Mouse (Mus musculus) hindbrain, embryonic 13.5 days (tissue): ENCODE measurements at regions not wholly inside any gene's neighbourhood (a gene's known extent, or its start where the extent isn't known, plus 50 kb on each side); places are given as distances from the start of the nearest gene placed in this dataset.
A peak's percentile ranks its signal among the peaks of the same experiment; 100 is the strongest.

Experiments
- ATAC-seq: fragments of 200-750 bp; cut with Nextera tagmentation; 2 replicates; pipeline ENCODE4 v1.8.0; 2017; ENCODE audit warnings: moderate TSS enrichment; ENCODE audit not compliant: low FRiP score
- H3K27ac ChIP-seq: fragments of 300-500 bp; sonication (generic); 2 replicates; pipeline ENCODE4 v1.5.1; 2015; ENCODE audit warnings: inconsistent platforms, mild to moderate bottlenecking, moderate library complexity
- H3K27me3 ChIP-seq: fragments of 300-500 bp; sonication (generic); 2 replicates; pipeline ENCODE4 v1.6.1; 2015; ENCODE audit warnings: mild to moderate bottlenecking, inconsistent platforms
- H3K36me3 ChIP-seq: fragments of 300-500 bp; sonication (generic); 2 replicates; pipeline ENCODE4 v1.6.1; 2015; ENCODE audit warnings: mild to moderate bottlenecking, inconsistent platforms
- H3K4me1 ChIP-seq: fragments of 300-500 bp; sonication (generic); replicated peaks from 2 replicates; pipeline ENCODE4 v1.6.1; 2015; ENCODE audit warnings: inconsistent platforms
- H3K4me2 ChIP-seq: fragments of 300-500 bp; sonication (generic); 2 replicates; pipeline ENCODE4 v1.6.1; 2015; ENCODE audit warnings: inconsistent platforms, mild to moderate bottlenecking, moderate library complexity
- H3K4me3 ChIP-seq: fragments of 300-500 bp; sonication (generic); 2 replicates; pipeline ENCODE4 v1.5.1; 2015; ENCODE audit warnings: mild to moderate bottlenecking, inconsistent platforms
- H3K9ac ChIP-seq: fragments of 300-500 bp; sonication (generic); 2 replicates; pipeline ENCODE4 v1.6.1; 2015; ENCODE audit warnings: mild to moderate bottlenecking, inconsistent platforms
- H3K9me3 ChIP-seq: fragments of 300-500 bp; sonication (generic); 2 replicates; pipeline ENCODE4 v1.6.1; 2016; ENCODE audit warnings: inconsistent platforms
- WGBS: fragments of 180-500 bp; shearing (Covaris S2); methylation state at CpG from one replicate; pipeline ENCODE4 v1.1.7; 2015; 5-methylcytosine and 5-hydroxymethylcytosine counted together

- ATAC-seq: peak; percentile 72
- H3K4me1 ChIP-seq: 0 out of 2 replicates have a peak, but pooled peaks cover 2% of the 10 kb centered on the region
- no peak overlapping the region for H3K4me3 ChIP-seq
- 51% methylated on average over 3 of the region's 3 CpGs for WGBS
- H3K4me2 ChIP-seq: no peak overlapping the region
- no peaks in the 10 kb centered on the region for H3K36me3 ChIP-seq
- no peak overlapping the region for H3K27ac ChIP-seq
- no peaks in the 10 kb centered on the region for H3K9me3 ChIP-seq
- no peak overlapping the region for H3K9ac ChIP-seq
- no peaks in the 10 kb centered on the region for H3K27me3 ChIP-seq
Observed at GRCm38 (mm10) chr5:46787079-46787478, 929.7 kb upstream of the Lcorl start.

DNA sequence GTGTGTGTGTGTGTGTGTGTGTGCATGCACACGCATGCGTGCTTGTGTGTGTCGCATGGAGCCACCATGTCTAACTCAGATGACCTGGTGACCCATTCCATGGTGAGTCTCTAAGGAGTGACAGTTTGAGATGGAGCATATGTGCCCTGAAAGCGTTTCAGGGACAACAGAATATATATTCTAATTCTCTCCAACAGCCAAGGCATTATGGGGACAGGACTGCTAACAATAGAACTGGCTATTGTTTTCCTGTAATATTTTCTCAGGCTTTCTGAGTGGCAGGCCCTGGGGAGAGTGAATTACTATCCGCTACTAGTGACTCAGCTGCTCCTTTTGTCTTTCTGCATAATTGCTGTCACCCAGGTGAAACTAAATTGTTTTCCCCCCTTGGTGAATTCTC, 898.7 kb upstream of the Lcorl start:
- Histone ChIP-seq H3K36me3 (no peaks in the 10 kb centered on the region), H3K4me1 (peaks cover 10% of the 10 kb centered on the region), H3K4me3 (no peak overlapping the region), H3K27me3 (no peaks in the 10 kb centered on the region), H3K27ac (no peak overlapping the region; the same call in 1 of the 2 replicates), H3K4me2 (no peak overlapping the region), H3K9me3 (no peaks in the 10 kb centered on the region), H3K9ac (no peak overlapping the region)
- peak; percentile 71 for ATAC-seq
- 16% methylated on average over 5 of the region's 5 CpGs for WGBS

- H3K9me3 ChIP-seq: no peaks in the 10 kb centered on the region
- H3K36me3 ChIP-seq: no peaks in the 10 kb centered on the region
- no peak overlapping the region for H3K4me3 ChIP-seq
- H3K9ac ChIP-seq: no peak overlapping the region
- H3K27me3 ChIP-seq: no peaks in the 10 kb centered on the region
- H3K27ac ChIP-seq: no peak overlapping the region
- peaks cover 4% of the 10 kb centered on the region for H3K4me1 ChIP-seq
- H3K4me2 ChIP-seq: no peak overlapping the region
- WGBS: 84% methylated on average over 2 of the region's 2 CpGs
- no peak for ATAC-seq
Observed at GRCm38 (mm10) chr5:46740034-46740582, 882.7 kb upstream of the Lcorl start.

DNA sequence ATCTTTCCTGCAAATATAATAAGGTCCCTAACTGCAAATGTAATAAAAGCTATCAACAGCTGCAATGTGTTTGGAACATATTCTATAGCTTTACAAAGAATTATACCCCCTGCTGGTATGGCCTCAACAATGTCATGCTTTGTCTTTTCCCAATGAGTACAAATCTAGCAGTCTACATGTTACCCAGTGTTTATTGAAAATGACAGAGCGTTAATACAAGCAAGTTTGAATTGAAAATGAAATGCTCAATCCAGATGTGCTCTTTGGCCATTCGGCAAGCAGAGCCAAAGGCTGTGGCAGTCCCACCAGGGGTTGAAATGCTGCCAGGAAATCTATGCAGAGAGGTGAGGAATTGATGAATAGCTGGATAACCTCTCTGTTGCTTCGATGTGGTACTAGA, 875.1 kb upstream of the Lcorl start:
- H3K4me1 ChIP-seq: 0 out of 2 replicates have a peak, but pooled peaks cover 3% of the 10 kb centered on the region
- no peak overlapping the region for H3K9ac ChIP-seq
- no peaks in the 10 kb centered on the region for H3K36me3 ChIP-seq
- no peak overlapping the region for H3K27ac ChIP-seq
- H3K4me3 ChIP-seq: no peak overlapping the region
- no peaks in the 10 kb centered on the region for H3K9me3 ChIP-seq
- H3K27me3 ChIP-seq: no peaks in the 10 kb centered on the region
- no peak overlapping the region for H3K4me2 ChIP-seq
- 79% methylated on average over 3 of the region's 3 CpGs for WGBS
- ATAC-seq: no peak

DNA sequence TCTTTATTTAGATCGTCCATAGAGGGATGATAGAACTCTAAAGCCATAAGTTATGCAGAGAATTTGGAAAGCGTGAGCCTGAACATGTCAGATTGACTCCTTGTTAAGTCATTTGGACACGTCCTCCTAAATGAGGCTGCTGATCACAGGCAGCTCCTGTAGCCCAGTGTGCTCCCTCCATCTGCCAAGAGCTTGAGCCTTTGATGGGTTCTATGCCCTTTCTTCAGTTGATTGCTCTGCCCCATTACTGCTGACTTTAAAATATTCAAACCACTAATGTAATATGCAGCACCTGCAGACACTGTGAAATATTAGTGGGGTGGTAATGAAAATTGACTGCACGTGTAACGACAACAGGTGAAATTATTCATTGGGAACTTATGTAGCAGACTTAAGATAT, 874.6 kb upstream of the Lcorl start:
- no peak for ATAC-seq
- H3K27ac ChIP-seq: no peak overlapping the region
- H3K9ac ChIP-seq: no peak overlapping the region
- H3K4me1 ChIP-seq: 0 out of 2 replicates have a peak, but pooled peaks cover 3% of the 10 kb centered on the region
- H3K4me3 ChIP-seq: no peak overlapping the region
- no peaks in the 10 kb centered on the region for H3K27me3 ChIP-seq
- 76% methylated on average over 5 of the region's 5 CpGs for WGBS
- no peaks in the 10 kb centered on the region for H3K9me3 ChIP-seq
- no peaks in the 10 kb centered on the region for H3K36me3 ChIP-seq
- H3K4me2 ChIP-seq: no peak overlapping the region

- ATAC-seq: 0 out of 2 replicates have a peak, but pooled peaks have one; percentile 21
- no peaks in the 10 kb centered on the region for H3K27me3 ChIP-seq
- 62% methylated on average over 3 of the region's 3 CpGs for WGBS
- H3K4me3 ChIP-seq: no peak overlapping the region
- no peaks in the 10 kb centered on the region for H3K36me3 ChIP-seq
- H3K9me3 ChIP-seq: no peaks in the 10 kb centered on the region
- H3K4me2 ChIP-seq: no peak overlapping the region
- no peak overlapping the region for H3K27ac ChIP-seq
- no peak overlapping the region for H3K9ac ChIP-seq
- 0 out of 2 replicates have a peak, but pooled peaks cover 3% of the 10 kb centered on the region for H3K4me1 ChIP-seq
Observed at GRCm38 (mm10) chr5:46731297-46731696, 873.9 kb upstream of the Lcorl start.

DNA sequence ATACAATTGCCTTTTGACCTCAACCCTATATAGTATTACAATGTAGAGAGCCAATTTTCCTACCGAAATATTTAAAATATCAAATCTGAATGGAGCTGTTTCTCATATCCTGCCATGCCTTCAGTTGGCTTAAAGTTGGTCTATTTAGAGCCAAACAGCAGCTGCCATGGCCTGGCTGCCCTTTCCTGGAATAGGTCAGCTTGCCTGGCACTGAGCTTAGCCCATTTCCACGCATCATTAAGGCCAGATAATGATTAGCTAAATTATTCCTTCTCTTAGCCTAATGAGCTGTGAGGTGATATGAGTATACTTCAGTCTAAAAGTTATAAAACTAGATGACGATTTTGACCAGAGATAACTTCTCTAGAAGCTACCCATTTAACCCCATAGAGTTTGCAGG, 852.2 kb upstream of the Lcorl start:
- peaks cover 3% of the 10 kb centered on the region; the same call in 1 of the 2 replicates for H3K4me1 ChIP-seq
- WGBS: 57% methylated on average over 3 of the region's 3 CpGs
- H3K27ac ChIP-seq: no peak overlapping the region
- no peak overlapping the region for H3K4me2 ChIP-seq
- no peak overlapping the region for H3K9ac ChIP-seq
- H3K4me3 ChIP-seq: no peak overlapping the region
- ATAC-seq: no peak
- H3K9me3 ChIP-seq: no peaks in the 10 kb centered on the region
- no peaks in the 10 kb centered on the region for H3K27me3 ChIP-seq
- no peaks in the 10 kb centered on the region for H3K36me3 ChIP-seq

GRCm38 (mm10) chr5:46707845-46708244, 850.4 kb upstream of the Lcorl start:
- Histone ChIP-seq H3K36me3 (no peaks in the 10 kb centered on the region), H3K4me3 (no peak overlapping the region), H3K9me3 (no peaks in the 10 kb centered on the region), H3K4me1 (peaks cover 3% of the 10 kb centered on the region; the same call in 1 of the 2 replicates), H3K4me2 (no peak overlapping the region), H3K27ac (no peak overlapping the region), H3K27me3 (no peaks in the 10 kb centered on the region), H3K9ac (no peak overlapping the region)
- 93% methylated on average over 1 of the region's 1 CpGs for WGBS
- no peak for ATAC-seq

- no peak for ATAC-seq
- WGBS: 93% methylated on average over 5 of the region's 5 CpGs
- Histone ChIP-seq H3K4me1 (peaks cover 3% of the 10 kb centered on the region; the same call in 1 of the 2 replicates), H3K9ac (no peak overlapping the region), H3K4me3 (no peak overlapping the region), H3K36me3 (no peaks in the 10 kb centered on the region), H3K4me2 (no peak overlapping the region), H3K9me3 (no peaks in the 10 kb centered on the region), H3K27me3 (no peaks in the 10 kb centered on the region), H3K27ac (no peak overlapping the region)
Observed at GRCm38 (mm10) chr5:46707021-46707420, 849.6 kb upstream of the Lcorl start.

GRCm38 (mm10) chr5:46678007-46678406, 820.6 kb upstream of the Lcorl start:
- Histone ChIP-seq H3K27ac (no peak overlapping the region), H3K9me3 (no peaks in the 10 kb centered on the region), H3K9ac (no peak overlapping the region), H3K36me3 (no peaks in the 10 kb centered on the region), H3K27me3 (no peaks in the 10 kb centered on the region), H3K4me3 (no peak overlapping the region), H3K4me1 (no peaks in the 10 kb centered on the region), H3K4me2 (no peak overlapping the region)
- ATAC-seq: no peak

DNA sequence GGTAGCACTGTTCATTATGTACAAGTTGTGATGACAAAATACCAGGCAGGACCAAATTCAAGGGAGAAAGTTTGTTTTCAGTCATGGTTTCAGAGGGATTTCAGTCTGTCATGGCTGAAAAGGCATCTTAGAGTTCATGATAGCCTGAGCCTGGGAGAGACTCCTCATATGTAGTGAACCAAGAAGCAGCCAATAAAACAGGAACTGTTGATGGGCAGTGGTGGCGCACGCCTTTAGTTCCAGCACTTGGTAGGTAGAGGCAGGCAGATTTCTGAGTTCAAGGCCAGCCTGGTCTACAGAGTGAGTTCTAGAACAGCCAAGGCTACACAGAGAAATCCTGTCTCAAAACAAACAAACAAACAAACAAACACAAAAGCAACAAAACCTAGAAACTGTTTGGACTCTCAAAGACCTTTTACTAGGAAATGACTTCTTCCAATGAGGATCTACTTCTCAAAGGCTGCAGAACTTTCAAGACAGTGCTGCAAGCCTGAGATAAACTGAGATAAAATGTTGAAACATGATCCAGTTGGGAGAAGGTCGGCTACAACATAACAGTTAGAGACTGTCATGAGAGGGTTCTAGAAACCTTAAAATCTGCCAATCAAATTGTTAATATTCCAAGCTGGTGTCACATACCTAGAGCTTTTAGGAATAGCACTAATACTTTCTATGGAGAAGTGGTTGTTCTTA, 817.5 kb upstream of the Lcorl start:
- Histone ChIP-seq H3K27me3 (no peaks in the 10 kb centered on the region), H3K36me3 (no peaks in the 10 kb centered on the region), H3K4me2 (no peak overlapping the region), H3K27ac (no peak overlapping the region), H3K4me3 (no peak overlapping the region), H3K9ac (no peak overlapping the region), H3K9me3 (no peaks in the 10 kb centered on the region), H3K4me1 (no peaks in the 10 kb centered on the region)
- ATAC-seq: no peak
- 89% methylated on average over 3 of the region's 3 CpGs for WGBS

- no peak for ATAC-seq
- H3K4me2 ChIP-seq: no peak overlapping the region
- no peak overlapping the region for H3K27ac ChIP-seq
- H3K27me3 ChIP-seq: no peaks in the 10 kb centered on the region
- H3K9me3 ChIP-seq: no peaks in the 10 kb centered on the region
- H3K4me3 ChIP-seq: no peak overlapping the region
- H3K4me1 ChIP-seq: no peaks in the 10 kb centered on the region
- H3K36me3 ChIP-seq: no peaks in the 10 kb centered on the region
- WGBS: 78% methylated on average over 1 of the region's 1 CpGs
- H3K9ac ChIP-seq: no peak overlapping the region
Observed at GRCm38 (mm10) chr5:46673413-46673812, 816.0 kb upstream of the Lcorl start.

- H3K4me2 ChIP-seq: no peak overlapping the region
- H3K27me3 ChIP-seq: no peaks in the 10 kb centered on the region
- no peaks in the 10 kb centered on the region for H3K36me3 ChIP-seq
- no peak overlapping the region for H3K4me3 ChIP-seq
- 59% methylated on average over 2 of the region's 2 CpGs for WGBS
- no peaks in the 10 kb centered on the region for H3K9me3 ChIP-seq
- no peak for ATAC-seq
- no peaks in the 10 kb centered on the region for H3K4me1 ChIP-seq
- H3K27ac ChIP-seq: no peak overlapping the region
- H3K9ac ChIP-seq: no peak overlapping the region
Observed at GRCm38 (mm10) chr5:46670484-46670883, 813.1 kb upstream of the Lcorl start.
